Mouse (Mus musculus) ES-Bruce4 (cell line): ENCODE data around the gene Rps9.

Experiments used
- CTCF ChIP-seq: IDR thresholded peaks from one replicate; pipeline ENCODE4 v1.8.1; 2011; ENCODE audit warnings: low read depth, low read length
- POLR2A ChIP-seq: IDR thresholded peaks from one replicate; pipeline ENCODE4 v1.8.1; 2011; ENCODE audit warnings: low read length; ENCODE audit not compliant: insufficient read depth

- peak; percentile 78 for TF ChIP-seq POLR2A
- TF ChIP-seq CTCF: no peak
Observed at GRCm38 (mm10) chr7:3665215-3666114, 38.3 kb upstream of the Rps9 start, which contains the start of gene Leng1.
